Mouse (Mus musculus): ENCODE measurements around the gene Frmd4a.

Gene Frmd4a

GRCm38 (mm10) chr2:4098948-4099776 lies 81.6 kb downstream of the Frmd4a start:
- no peak for TF ChIP-seq GATA4 (IDR thresholded peaks at IDR 0.05; ENCODE audit: insufficient replicate concordance, low read length)

- no peak for TF ChIP-seq GATA4 (IDR thresholded peaks at IDR 0.05; ENCODE audit: insufficient replicate concordance, low read length)
Measured at GRCm38 (mm10) chr2:4099777-4100104, 82.2 kb downstream of the Frmd4a start.

- TF ChIP-seq GATA4 (IDR thresholded peaks at IDR 0.05; ENCODE audit: insufficient replicate concordance, low read length) = no peak
Measured at GRCm38 (mm10) chr2:4101370-4101769, 83.9 kb downstream of the Frmd4a start.

GRCm38 (mm10) chr2:4113303-4113920 lies 95.9 kb downstream of the Frmd4a start:
- no peak for TF ChIP-seq GATA4 (IDR thresholded peaks at IDR 0.05; ENCODE audit: insufficient replicate concordance, low read length)

GRCm38 (mm10) chr2:4119678-4120458 lies 102.4 kb downstream of the Frmd4a start:
- no peak for TF ChIP-seq GATA4 (IDR thresholded peaks at IDR 0.05; ENCODE audit: insufficient replicate concordance, low read length)

GRCm38 (mm10) chr2:4131216-4131615 lies 113.7 kb downstream of the Frmd4a start:
- TF ChIP-seq GATA4 (IDR thresholded peaks at IDR 0.05; ENCODE audit: insufficient replicate concordance, low read length) = no peak

- TF ChIP-seq GATA4 (IDR thresholded peaks at IDR 0.05; ENCODE audit: insufficient replicate concordance, low read length) = no peak
Measured at GRCm38 (mm10) chr2:4137493-4137892, 120.0 kb downstream of the Frmd4a start.

- TF ChIP-seq GATA4 (IDR thresholded peaks at IDR 0.05; ENCODE audit: insufficient replicate concordance, low read length) = no peak
Measured at GRCm38 (mm10) chr2:4142221-4142950, 124.9 kb downstream of the Frmd4a start.

- no peak for TF ChIP-seq GATA4 (IDR thresholded peaks at IDR 0.05; ENCODE audit: insufficient replicate concordance, low read length)
Measured at GRCm38 (mm10) chr2:4144424-4144823, 126.9 kb downstream of the Frmd4a start.

- TF ChIP-seq GATA4 (IDR thresholded peaks at IDR 0.05; ENCODE audit: insufficient replicate concordance, low read length) = no peak
Measured at GRCm38 (mm10) chr2:4152521-4153040, 135.1 kb downstream of the Frmd4a start.

- TF ChIP-seq GATA4 (IDR thresholded peaks at IDR 0.05; ENCODE audit: insufficient replicate concordance, low read length) = no peak
Measured at GRCm38 (mm10) chr2:4153131-4153631, 135.7 kb downstream of the Frmd4a start.

GRCm38 (mm10) chr2:4154036-4154653 lies 136.6 kb downstream of the Frmd4a start:
- no peak for TF ChIP-seq GATA4 (IDR thresholded peaks at IDR 0.05; ENCODE audit: insufficient replicate concordance, low read length)

GRCm38 (mm10) chr2:4154654-4155047 lies 137.1 kb downstream of the Frmd4a start:
- peak; percentile 50; the same call in 1 of the 2 replicates for TF ChIP-seq GATA4 (IDR thresholded peaks at IDR 0.05; ENCODE audit: insufficient replicate concordance, low read length)

- no peak for TF ChIP-seq GATA4 (IDR thresholded peaks at IDR 0.05; ENCODE audit: insufficient replicate concordance, low read length)
Measured at GRCm38 (mm10) chr2:4155406-4155805, 137.9 kb downstream of the Frmd4a start.
